Mouse (Mus musculus): ENCODE measurements at regions not wholly inside any gene's neighbourhood (a gene's known extent, or its start where the extent isn't known, plus 50 kb on each side); places are given as distances from the start of the nearest gene placed in this dataset.

- Histone ChIP-seq H3K36me3 (no peaks in the 10 kb centered on the region), H3K27me3 (no peaks in the 10 kb centered on the region), H3K4me3 (replicated peaks) (no peak overlapping the region), H3K27ac (no peak overlapping the region), H3K4me1 (no peaks in the 10 kb centered on the region), H3K4me2 (no peak overlapping the region), H3K9ac (no peak overlapping the region), H3K9me3 (replicated peaks) (0 out of 2 replicates have a peak, but pooled peaks cover 3% of the 10 kb centered on the region)
- WGBS: 72% methylated on average over 12 of the region's 12 CpGs
- no peak for ATAC-seq (replicated peaks; ENCODE audit: low FRiP score)
Measured at GRCm38 (mm10) chr13:58495390-58496073, 92.4 kb upstream of the Hnrnpk start.

- H3K9me3 ChIP-seq (replicated peaks): 0 out of 2 replicates have a peak, but pooled peaks cover 3% of the 10 kb centered on the region
- no peak overlapping the region for H3K9ac ChIP-seq
- H3K4me3 ChIP-seq (replicated peaks): no peak overlapping the region
- H3K27me3 ChIP-seq: no peaks in the 10 kb centered on the region
- H3K4me2 ChIP-seq: no peak overlapping the region
- H3K36me3 ChIP-seq: no peaks in the 10 kb centered on the region
- H3K27ac ChIP-seq: no peak overlapping the region
- H3K4me1 ChIP-seq: no peaks in the 10 kb centered on the region
- ATAC-seq (replicated peaks; ENCODE audit: low FRiP score): no peak
- 62% methylated on average over 5 of the region's 5 CpGs for WGBS
Measured at GRCm38 (mm10) chr13:58494726-58495125, 91.6 kb upstream of the Hnrnpk start.

- H3K4me1 ChIP-seq: no peaks in the 10 kb centered on the region
- 0 out of 2 replicates have a peak overlapping the region, but pooled peaks have one; percentile 12 for H3K4me2 ChIP-seq
- 54% methylated on average over 8 of the region's 8 CpGs for WGBS
- no peak overlapping the region for H3K27ac ChIP-seq
- H3K4me3 ChIP-seq (replicated peaks): no peak overlapping the region
- ATAC-seq (replicated peaks; ENCODE audit: low FRiP score): no peak
- no peaks in the 10 kb centered on the region for H3K27me3 ChIP-seq
- H3K36me3 ChIP-seq: no peaks in the 10 kb centered on the region
- no peak overlapping the region for H3K9ac ChIP-seq
- 0 out of 2 replicates have a peak, but pooled peaks cover 3% of the 10 kb centered on the region for H3K9me3 ChIP-seq (replicated peaks)
Measured at GRCm38 (mm10) chr13:58490829-58491228, 87.7 kb upstream of the Hnrnpk start.

GRCm38 (mm10) chr13:58485011-58485410 is 81.9 kb upstream of the Hnrnpk start:
- Histone ChIP-seq H3K9me3 (replicated peaks) (no peaks in the 10 kb centered on the region), H3K4me2 (no peak overlapping the region), H3K36me3 (no peaks in the 10 kb centered on the region), H3K27ac (no peak overlapping the region), H3K4me3 (replicated peaks) (no peak overlapping the region), H3K9ac (no peak overlapping the region), H3K27me3 (no peaks in the 10 kb centered on the region), H3K4me1 (no peaks in the 10 kb centered on the region)
- ATAC-seq (replicated peaks; ENCODE audit: low FRiP score): no peak
- 78% methylated on average over 10 of the region's 10 CpGs for WGBS

- ATAC-seq (replicated peaks; ENCODE audit: low FRiP score): no peak
- Histone ChIP-seq H3K9ac (no peak overlapping the region), H3K9me3 (replicated peaks) (no peaks in the 10 kb centered on the region), H3K36me3 (no peaks in the 10 kb centered on the region), H3K4me1 (no peaks in the 10 kb centered on the region), H3K27me3 (no peaks in the 10 kb centered on the region), H3K4me3 (replicated peaks) (no peak overlapping the region), H3K4me2 (no peak overlapping the region), H3K27ac (no peak overlapping the region)
- 67% methylated on average over 9 of the region's 9 CpGs for WGBS
Measured at GRCm38 (mm10) chr13:58482701-58483100, 79.6 kb upstream of the Hnrnpk start.

DNA sequence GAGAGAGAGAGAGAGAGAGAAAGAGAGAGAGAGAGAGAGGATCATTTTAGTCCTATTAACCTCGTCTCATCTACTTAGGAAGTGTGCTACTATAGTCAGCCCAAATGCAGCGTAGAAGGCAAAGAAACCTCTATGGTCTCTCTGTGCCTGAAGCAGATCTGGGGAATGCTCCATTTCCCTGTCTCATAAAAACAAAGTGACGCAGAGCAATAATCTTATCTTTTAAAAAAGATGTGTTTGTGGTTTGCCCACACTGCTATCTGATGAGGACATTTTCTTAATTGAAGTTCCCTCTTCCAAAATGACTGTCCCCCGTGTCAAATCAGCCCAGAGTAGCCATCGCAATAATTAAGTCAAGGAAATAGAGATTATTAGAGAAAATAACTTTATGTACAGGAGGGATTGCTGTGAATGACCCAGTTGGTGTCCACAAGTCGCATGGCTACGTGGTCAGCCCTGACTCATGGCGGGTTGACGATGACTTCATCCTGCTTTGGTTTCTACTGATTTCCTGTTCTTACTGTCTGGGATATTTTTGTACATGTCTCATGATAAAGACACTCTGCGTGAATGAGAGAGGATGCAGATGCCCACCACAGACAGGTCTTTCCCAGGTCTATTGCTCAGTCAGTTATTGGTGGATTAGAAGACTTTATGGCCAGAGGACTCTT is 77.9 kb upstream of the Hnrnpk start:
- no peaks in the 10 kb centered on the region for H3K4me1 ChIP-seq
- no peak for ATAC-seq (replicated peaks; ENCODE audit: low FRiP score)
- H3K9ac ChIP-seq: no peak overlapping the region
- no peaks in the 10 kb centered on the region for H3K27me3 ChIP-seq
- no peak overlapping the region for H3K27ac ChIP-seq
- no peaks in the 10 kb centered on the region for H3K36me3 ChIP-seq
- no peak overlapping the region for H3K4me3 ChIP-seq (replicated peaks)
- no peak overlapping the region for H3K4me2 ChIP-seq
- 79% methylated on average over 10 of the region's 10 CpGs for WGBS
- H3K9me3 ChIP-seq (replicated peaks): no peaks in the 10 kb centered on the region

- ATAC-seq (replicated peaks; ENCODE audit: low FRiP score): no peak
- Histone ChIP-seq H3K4me2 (no peak overlapping the region), H3K9ac (no peak overlapping the region), H3K27me3 (no peaks in the 10 kb centered on the region), H3K4me3 (replicated peaks) (no peak overlapping the region), H3K36me3 (no peaks in the 10 kb centered on the region), H3K9me3 (replicated peaks) (no peaks in the 10 kb centered on the region), H3K27ac (no peak overlapping the region), H3K4me1 (no peaks in the 10 kb centered on the region)
- WGBS: 89% methylated on average over 8 of the region's 8 CpGs
Measured at GRCm38 (mm10) chr13:58480388-58480927, 77.3 kb upstream of the Hnrnpk start.

GRCm38 (mm10) chr13:58478438-58478837 is 75.3 kb upstream of the Hnrnpk start:
- H3K27ac ChIP-seq: no peak overlapping the region
- H3K4me2 ChIP-seq: no peak overlapping the region
- no peaks in the 10 kb centered on the region for H3K36me3 ChIP-seq
- no peak for ATAC-seq (replicated peaks; ENCODE audit: low FRiP score)
- no peak overlapping the region for H3K9ac ChIP-seq
- no peaks in the 10 kb centered on the region for H3K4me1 ChIP-seq
- 71% methylated on average over 5 of the region's 5 CpGs for WGBS
- H3K9me3 ChIP-seq (replicated peaks): no peaks in the 10 kb centered on the region
- H3K4me3 ChIP-seq (replicated peaks): no peak overlapping the region
- H3K27me3 ChIP-seq: 0 out of 2 replicates have a peak, but pooled peaks cover 5% of the 10 kb centered on the region

- 86% methylated on average over 6 of the region's 6 CpGs for WGBS
- H3K9ac ChIP-seq: no peak overlapping the region
- no peak for ATAC-seq (replicated peaks; ENCODE audit: low FRiP score)
- H3K4me1 ChIP-seq: no peaks in the 10 kb centered on the region
- no peaks in the 10 kb centered on the region for H3K36me3 ChIP-seq
- H3K9me3 ChIP-seq (replicated peaks): no peaks in the 10 kb centered on the region
- H3K4me3 ChIP-seq (replicated peaks): no peak overlapping the region
- no peak overlapping the region for H3K27ac ChIP-seq
- peaks cover 14% of the 10 kb centered on the region for H3K27me3 ChIP-seq
- H3K4me2 ChIP-seq: no peak overlapping the region
Measured at GRCm38 (mm10) chr13:58477253-58477652, 74.1 kb upstream of the Hnrnpk start.

- no peak overlapping the region for H3K27ac ChIP-seq
- peaks cover 6% of the 10 kb centered on the region; the same call in 1 of the 2 replicates for H3K4me1 ChIP-seq
- no peak overlapping the region for H3K4me3 ChIP-seq (replicated peaks)
- no peak overlapping the region for H3K4me2 ChIP-seq
- no peaks in the 10 kb centered on the region for H3K9me3 ChIP-seq (replicated peaks)
- H3K9ac ChIP-seq: no peak overlapping the region
- no peak for ATAC-seq (replicated peaks; ENCODE audit: low FRiP score)
- no peaks in the 10 kb centered on the region for H3K36me3 ChIP-seq
- peaks cover 23% of the 10 kb centered on the region for H3K27me3 ChIP-seq
- WGBS: 44% methylated on average over 8 of the region's 9 CpGs
Measured at GRCm38 (mm10) chr13:58476033-58476830, 73.1 kb upstream of the Hnrnpk start.

DNA sequence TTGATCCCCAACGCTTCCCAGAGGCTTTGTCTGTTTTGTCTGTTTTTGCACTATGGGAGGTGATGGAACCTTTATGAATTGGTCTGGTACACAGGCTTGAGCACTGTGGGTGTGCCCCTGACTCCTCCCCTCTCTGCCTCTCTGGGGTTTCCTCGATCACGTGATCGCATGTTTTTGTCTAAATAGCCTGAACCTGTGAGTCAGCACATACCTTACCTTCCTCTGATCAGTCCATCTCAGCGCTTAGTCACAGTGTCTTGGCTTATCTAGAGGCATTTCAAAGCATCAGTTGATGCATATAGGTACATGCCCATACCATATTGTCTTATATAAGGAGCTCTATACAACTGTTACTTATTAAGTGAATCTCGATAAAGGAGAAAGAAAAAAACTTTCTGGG is 72.4 kb upstream of the Hnrnpk start:
- ATAC-seq (replicated peaks; ENCODE audit: low FRiP score): peak; percentile 70; the same call in 1 of the 2 replicates
- Histone ChIP-seq H3K4me2 (no peak overlapping the region), H3K9ac (no peak overlapping the region), H3K9me3 (replicated peaks) (no peaks in the 10 kb centered on the region), H3K4me3 (replicated peaks) (no peak overlapping the region), H3K27ac (no peak overlapping the region), H3K27me3 (peaks cover 30% of the 10 kb centered on the region), H3K36me3 (no peaks in the 10 kb centered on the region), H3K4me1 (peaks cover 6% of the 10 kb centered on the region; the same call in 1 of the 2 replicates)
- WGBS: 51% methylated on average over 6 of the region's 6 CpGs

DNA sequence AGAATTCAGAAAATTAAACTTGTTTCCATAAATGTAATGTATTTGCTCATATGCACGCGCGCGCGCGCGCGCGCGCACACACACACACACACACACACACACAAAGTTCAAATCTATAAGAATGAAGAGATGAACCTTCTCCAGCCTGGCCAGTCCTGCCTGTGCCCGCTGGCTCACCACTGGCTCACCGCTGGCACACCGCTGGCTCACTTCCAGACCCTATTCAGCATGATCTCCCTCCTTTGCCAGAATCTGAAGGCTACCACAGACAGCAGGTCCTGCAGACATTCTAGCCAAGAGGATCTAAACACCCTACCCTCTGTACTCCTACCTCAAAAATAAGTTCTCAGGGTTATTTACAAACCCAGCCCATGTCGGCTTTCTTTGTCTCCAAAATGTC is 69.3 kb upstream of the Hnrnpk start:
- 75% methylated on average over 14 of the region's 14 CpGs for WGBS
- peaks cover 9% of the 10 kb centered on the region; the same call in 1 of the 2 replicates for H3K4me1 ChIP-seq
- H3K36me3 ChIP-seq: no peaks in the 10 kb centered on the region
- ATAC-seq (replicated peaks; ENCODE audit: low FRiP score): no peak
- H3K27ac ChIP-seq: no peak overlapping the region
- H3K9ac ChIP-seq: no peak overlapping the region
- H3K9me3 ChIP-seq (replicated peaks): no peaks in the 10 kb centered on the region
- H3K4me2 ChIP-seq: no peak overlapping the region
- peaks cover 30% of the 10 kb centered on the region for H3K27me3 ChIP-seq
- H3K4me3 ChIP-seq (replicated peaks): no peak overlapping the region

Data from kidney, embryonic 15.5 days (tissue).